Mouse (Mus musculus) megakaryocyte progenitor cell, adult 5-6 weeks (primary cell): ENCODE data around the gene Zic5. TPM values are rescaled to one million over a fixed set of nuclear protein-coding genes. Genes with fewer than 3 reads are reported as not detected.
A peak's percentile ranks its signal among the peaks of the same experiment; 100 is the strongest.

Experiments
- ATAC-seq: replicated peaks from 2 replicates; pipeline ENCODE4 v1.8.0; 2016; ENCODE audit warnings: mild to moderate bottlenecking, moderate TSS enrichment, inconsistent platforms; ENCODE audit not compliant: poor library complexity
- total RNA-seq, 2 experiments: library from RNA; stranded (forward) in 1 of 2; stranded (reverse) in 1 of 2; fragments of 157-497, 149-512 nt in 1 of 2; fragments of 200-1000 nt in 1 of 2; gene quantifications; 2 replicates each; pipeline versions ENCODE4 v1.2.3 to v1.2.4; 2015 to 2017

Zic5 gene
- total RNA-seq, 2 experiments from 2014 or later, result not detected

- ATAC-seq, result no peak
Observed at GRCm38 (mm10) chr14:122449601-122450495, 15.6 kb downstream of the Zic5 start.

- ATAC-seq, result no peak
Observed at GRCm38 (mm10) chr14:122436850-122437249, 28.6 kb downstream of the Zic5 start.

GRCm38 (mm10) chr14:122434039-122434438 is 31.4 kb downstream of the Zic5 start:
- ATAC-seq, result no peak

GRCm38 (mm10) chr14:122432558-122432957 is 32.9 kb downstream of the Zic5 start:
- 0 out of 2 replicates have a peak, but pooled peaks have one; percentile 23 for ATAC-seq

- ATAC-seq, result no peak
Observed at GRCm38 (mm10) chr14:122427654-122428053, 37.8 kb downstream of the Zic5 start.

- no peak for ATAC-seq
Observed at GRCm38 (mm10) chr14:122427204-122427560, 38.3 kb downstream of the Zic5 start.

- ATAC-seq, result no peak
Observed at GRCm38 (mm10) chr14:122426529-122427203, 38.8 kb downstream of the Zic5 start.

- no peak for ATAC-seq
Observed at GRCm38 (mm10) chr14:122424441-122424840, 41.0 kb downstream of the Zic5 start.

DNA sequence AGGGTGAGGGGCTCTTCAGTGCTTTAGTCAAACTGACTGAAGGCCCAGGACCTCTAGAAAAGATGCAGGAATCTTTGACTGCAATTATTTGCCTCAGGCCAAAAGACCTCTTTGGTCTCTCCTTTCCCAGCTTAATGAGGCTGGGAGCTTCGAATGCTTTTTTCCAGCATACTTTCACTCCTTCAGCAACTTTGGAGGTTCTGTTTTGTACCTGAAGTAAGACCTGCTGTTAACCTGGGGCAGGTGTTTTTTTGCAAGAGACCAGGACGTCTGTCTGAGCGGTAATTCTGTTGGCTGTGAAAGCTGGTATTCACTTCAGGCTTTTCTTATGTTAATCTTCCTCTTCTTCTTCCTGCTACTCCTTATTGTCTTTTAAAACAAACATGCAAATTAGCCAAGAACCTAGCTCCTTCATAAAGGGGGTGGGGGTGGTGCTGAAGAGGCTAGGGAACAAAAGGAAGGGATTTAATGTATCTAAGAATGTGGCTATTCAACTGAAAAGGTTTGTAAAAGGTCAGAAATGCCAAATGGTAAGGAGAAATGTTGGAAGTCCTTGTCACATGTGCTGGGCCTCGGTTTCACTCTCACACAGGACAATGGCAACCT is 49.2 kb downstream of the Zic5 start:
- no peak for ATAC-seq

- no peak for ATAC-seq
Observed at GRCm38 (mm10) chr14:122414786-122415185, 50.7 kb downstream of the Zic5 start.

- no peak for ATAC-seq
Observed at GRCm38 (mm10) chr14:122413542-122413928, 51.9 kb downstream of the Zic5 start.

DNA sequence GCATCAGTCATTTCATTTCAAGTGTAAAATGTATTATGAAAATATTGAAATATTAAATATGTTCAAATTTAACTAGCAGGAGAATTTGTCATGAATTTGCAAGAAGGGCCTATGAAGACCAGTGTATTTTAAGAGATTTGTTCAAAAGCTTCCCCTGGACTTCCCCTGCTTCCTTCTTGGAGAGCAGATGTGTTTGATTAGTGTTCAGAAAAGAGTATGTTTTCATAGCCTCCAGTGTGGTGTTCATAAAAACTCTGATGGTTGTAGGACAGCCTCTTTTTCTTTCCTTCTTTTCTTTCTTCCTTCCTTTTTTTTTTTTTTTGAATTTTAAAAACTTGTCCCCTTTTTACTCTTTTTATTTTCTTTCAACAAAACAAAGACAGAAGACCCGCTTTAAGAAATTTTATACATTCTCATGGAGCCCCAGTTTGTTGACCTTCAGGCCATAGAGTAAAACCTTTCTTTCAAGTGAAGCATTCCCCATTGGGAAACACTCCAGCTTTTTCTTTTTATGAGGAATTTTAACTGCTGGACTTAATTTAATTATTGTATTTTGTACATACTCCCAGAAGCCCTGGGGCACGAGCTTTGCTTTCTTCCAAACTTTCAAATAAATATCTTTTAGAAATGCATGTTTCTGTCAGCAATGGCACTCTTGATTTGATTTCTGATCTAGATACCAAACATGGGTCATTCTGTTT is 52.5 kb downstream of the Zic5 start:
- ATAC-seq, result no peak

Other genes starting within 250 kb of the Zic5 start
- gene Gm5089, start 14.6 kb downstream of the Zic5 start, total RNA-seq (2015), result not detected in 2 replicates
- gene Gm5089, start 14.6 kb downstream of the Zic5 start, total RNA-seq (2017), result not detected in 2 replicates
- gene Zic2, start 9.8 kb upstream of the Zic5 start, total RNA-seq (2015), result not detected in 2 replicates
- not detected in 2 replicates for gene Zic2, start 9.8 kb upstream of the Zic5 start, total RNA-seq (2017)
- gene Gm10837, start 24.9 kb upstream of the Zic5 start, total RNA-seq (2015), result not detected in 2 replicates
- not detected in 2 replicates for gene Gm10837, start 24.9 kb upstream of the Zic5 start, total RNA-seq (2017)
- gene Pcca, start 68.6 kb upstream of the Zic5 start, total RNA-seq (2015), result 57.9 and 81.2 TPM in 2 replicates
- 38.7 and 72.6 TPM in 2 replicates for gene Pcca, start 68.6 kb upstream of the Zic5 start, total RNA-seq (2017)